Mouse (Mus musculus): Measurements from ENCODE around the gene Lrrc28.

Gene Lrrc28

GRCm38 (mm10) chr7:67645681-67646014, 580 bp upstream of the Lrrc28 start:
- no peak for DNase-seq (ENCODE audit: low spot score)

GRCm38 (mm10) chr7:67644291-67644690, 777 bp downstream of the Lrrc28 start:
- no peak for DNase-seq (ENCODE audit: low spot score)

GRCm38 (mm10) chr7:67642955-67643354, 2.1 kb downstream of the Lrrc28 start:
- DNase-seq (ENCODE audit: low spot score) = no peak

- no peak for DNase-seq (ENCODE audit: low spot score)
Observed at GRCm38 (mm10) chr7:67639006-67639405, 6.1 kb downstream of the Lrrc28 start.

GRCm38 (mm10) chr7:67636161-67636560, 8.9 kb downstream of the Lrrc28 start:
- no peak for DNase-seq (ENCODE audit: low spot score)

GRCm38 (mm10) chr7:67634210-67634609, 10.9 kb downstream of the Lrrc28 start:
- DNase-seq (ENCODE audit: low spot score) = no peak

- DNase-seq (ENCODE audit: low spot score) = no peak
Observed at GRCm38 (mm10) chr7:67632380-67632779, 12.7 kb downstream of the Lrrc28 start.

GRCm38 (mm10) chr7:67630817-67631216, 14.3 kb downstream of the Lrrc28 start:
- DNase-seq (ENCODE audit: low spot score) = peak; percentile 48

- no peak for DNase-seq (ENCODE audit: low spot score)
Observed at GRCm38 (mm10) chr7:67629681-67630080, 15.4 kb downstream of the Lrrc28 start.

GRCm38 (mm10) chr7:67626671-67627070, 18.4 kb downstream of the Lrrc28 start:
- DNase-seq (ENCODE audit: low spot score) = no peak

GRCm38 (mm10) chr7:67622151-67622550, 22.9 kb downstream of the Lrrc28 start:
- DNase-seq (ENCODE audit: low spot score) = no peak

- DNase-seq (ENCODE audit: low spot score) = no peak
Observed at GRCm38 (mm10) chr7:67619836-67620235, 25.2 kb downstream of the Lrrc28 start.

- no peak for DNase-seq (ENCODE audit: low spot score)
Observed at GRCm38 (mm10) chr7:67618316-67618715, 26.8 kb downstream of the Lrrc28 start.

GRCm38 (mm10) chr7:67617646-67618045, 27.4 kb downstream of the Lrrc28 start:
- no peak for DNase-seq (ENCODE audit: low spot score)

- DNase-seq (ENCODE audit: low spot score) = no peak
Observed at GRCm38 (mm10) chr7:67616890-67617289, 28.2 kb downstream of the Lrrc28 start.

- no peak for DNase-seq (ENCODE audit: low spot score)
Observed at GRCm38 (mm10) chr7:67614464-67614861, 30.6 kb downstream of the Lrrc28 start.

- no peak for DNase-seq (ENCODE audit: low spot score)
Observed at GRCm38 (mm10) chr7:67613795-67614463, 31.1 kb downstream of the Lrrc28 start.

- no peak for DNase-seq (ENCODE audit: low spot score)
Observed at GRCm38 (mm10) chr7:67608348-67609024, 36.6 kb downstream of the Lrrc28 start.

- DNase-seq (ENCODE audit: low spot score) = no peak
Observed at GRCm38 (mm10) chr7:67607669-67608347, 37.3 kb downstream of the Lrrc28 start.

- DNase-seq (ENCODE audit: low spot score) = no peak
Observed at GRCm38 (mm10) chr7:67606250-67606649, 38.8 kb downstream of the Lrrc28 start.

- no peak for DNase-seq (ENCODE audit: low spot score)
Observed at GRCm38 (mm10) chr7:67605114-67605513, 40.0 kb downstream of the Lrrc28 start.

GRCm38 (mm10) chr7:67598050-67598449, 47.0 kb downstream of the Lrrc28 start:
- no peak for DNase-seq (ENCODE audit: low spot score)

GRCm38 (mm10) chr7:67596961-67597360, 48.1 kb downstream of the Lrrc28 start:
- DNase-seq (ENCODE audit: low spot score) = no peak

All from yolk sac, embryonic 10.5 days (tissue).